Mouse (Mus musculus) bone marrow macrophage, adult 2 months (primary cell): ENCODE measurements around the gene Hoxb3.

Experiments
- CTCF ChIP-seq: IDR thresholded peaks from 2 replicates; pipeline ENCODE4 v1.5.1; 2012; ENCODE audit warnings: low read depth, mild to moderate bottlenecking, low read length, moderate library complexity
- POLR2A ChIP-seq: IDR thresholded peaks from 2 replicates; pipeline ENCODE4 v1.6.1; 2012; ENCODE audit warnings: mild to moderate bottlenecking, low read depth, low read length, borderline replicate concordance

- TF ChIP-seq POLR2A, result no peak
- no peak for TF ChIP-seq CTCF
These were observed 10.0 kb upstream of the Hoxb3 start for GRCm38 (mm10) chr11:96313134-96313533.
